3 mouse cellular contexts compared by ENCODE assay signal in the genomic region with DNA sequence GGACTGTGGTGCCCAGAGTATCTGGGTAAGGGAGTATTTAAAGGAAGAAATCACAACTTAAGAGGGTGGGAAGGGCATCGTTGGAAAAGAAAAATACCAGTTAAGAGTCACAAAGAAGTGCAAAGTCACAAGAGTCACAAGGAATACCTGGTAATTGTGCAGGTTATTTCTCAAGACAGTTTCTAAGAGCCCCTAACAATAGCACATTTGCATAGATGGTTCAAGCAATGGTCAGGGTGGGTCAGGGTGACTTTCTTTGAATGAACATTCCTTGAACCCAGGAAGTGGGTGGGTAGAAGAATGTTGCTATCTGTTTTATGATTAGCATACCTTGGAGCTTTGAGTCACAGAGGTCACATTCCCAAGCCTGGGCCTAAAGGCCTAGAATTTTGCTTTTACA. TPM values are rescaled to one million over a fixed set of nuclear protein-coding genes. Genes with fewer than 3 reads are reported as not detected.
"Had no signal": no experiment of that assay in that cellular context is flagged by ENCODE, and none has a peak within 500 bp of the region (broad histone marks: within the 10 kb centered on the region; RNA-seq: fewer than 3 reads in every experiment).

No protein-coding gene starts in this region.

RNA-seq across cellular contexts. Expression of gene Dcaf12l1, which starts 19.4 kb away (rescaled TPM):
- total RNA-seq: monocyte, adult 5-6 weeks had no signal
- polyA plus RNA-seq: macrophage, myocyte had no signal
